Mouse (Mus musculus): ENCODE results near the gene Fkrp.

The Fkrp gene

DNA sequence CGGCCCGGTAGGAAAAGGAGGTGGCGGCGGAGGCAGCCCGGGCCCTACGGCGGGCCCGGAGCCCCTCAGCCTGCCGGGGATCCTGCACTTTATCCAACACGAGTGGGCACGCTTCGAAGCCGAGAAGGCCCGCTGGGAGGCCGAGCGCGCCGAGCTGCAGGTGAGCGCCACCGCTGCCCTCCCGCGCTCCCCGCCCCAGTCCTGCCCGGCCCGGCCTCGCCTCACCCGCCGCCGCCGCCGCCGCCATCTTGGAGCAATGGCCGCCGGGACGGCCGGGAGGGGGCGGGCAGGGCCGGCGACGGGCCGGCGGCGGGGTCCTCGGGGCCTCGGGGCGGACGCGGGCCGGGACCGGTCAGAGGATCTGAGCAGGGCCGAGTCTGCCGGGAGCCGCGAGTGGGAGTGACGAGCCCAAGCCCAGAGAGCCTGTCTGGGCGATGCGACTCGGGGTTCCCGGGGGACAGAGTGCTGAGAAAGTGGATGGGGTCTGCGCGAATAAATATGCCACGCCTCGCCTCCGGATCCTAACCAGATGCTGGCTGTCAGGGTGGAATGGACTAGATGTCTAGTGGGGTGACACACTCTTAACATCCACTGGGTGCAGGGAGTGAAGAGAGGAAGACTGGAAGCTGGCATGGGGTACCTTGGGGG is at the start of gene Fkrp:
TSS of gene Fkrp (minus strand) at position 258 of the 648 bp plus-strand sequence.
- peak; percentile 63 for DNase-seq

GRCm38 (mm10) chr7:16859902-16860651 is 43.5 kb upstream of the Fkrp start:
- peak; percentile 72 for DNase-seq

GRCm38 (mm10) chr7:16858336-16858735 is 41.8 kb upstream of the Fkrp start:
- DNase-seq = no peak

DNA sequence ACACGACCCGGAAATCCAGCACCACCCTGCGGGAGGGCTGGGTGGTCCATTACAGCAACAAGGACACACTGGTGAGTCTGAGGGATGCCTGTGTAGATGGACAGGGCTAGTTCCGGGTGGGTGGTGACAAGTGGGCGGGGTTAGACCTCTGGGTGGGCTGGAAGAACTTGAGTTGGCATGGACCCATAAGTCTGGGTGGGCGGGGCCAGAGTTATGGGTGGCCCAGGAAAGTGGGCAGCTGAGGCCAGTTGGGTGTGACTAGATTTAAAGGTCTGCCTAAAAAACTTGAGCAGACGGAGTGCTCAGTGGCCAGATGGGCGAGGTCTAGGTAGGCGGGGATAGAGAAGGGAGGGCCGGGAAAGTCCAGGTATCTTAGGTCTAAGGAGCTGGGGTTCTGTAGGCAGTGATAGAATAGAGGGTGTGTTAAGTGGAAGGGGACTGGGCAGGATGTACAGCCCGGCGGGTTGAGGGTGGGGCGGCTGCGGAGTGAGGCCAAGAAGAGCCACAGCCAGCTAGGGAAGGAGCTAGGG is 36.8 kb upstream of the Fkrp start:
- no peak for DNase-seq

DNA sequence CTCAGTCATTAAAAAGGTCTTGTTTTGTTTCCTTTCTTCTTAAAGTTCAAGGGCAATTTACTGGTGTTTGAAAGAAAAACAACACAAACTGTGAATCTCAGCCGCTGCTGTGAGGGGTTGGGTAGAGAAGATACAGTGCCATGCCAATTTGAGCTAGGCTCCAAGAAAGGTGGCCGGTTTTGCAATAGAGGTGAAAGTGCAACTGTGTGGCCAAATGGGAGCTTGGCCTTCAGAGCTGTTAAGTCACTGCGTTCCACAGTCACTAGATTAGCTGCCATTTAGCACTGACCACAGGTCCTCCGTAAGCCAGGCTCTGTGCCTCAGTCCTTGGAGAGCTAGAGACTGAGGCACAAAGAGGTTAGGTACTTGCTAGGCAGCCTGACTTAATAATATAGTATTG is 35.1 kb upstream of the Fkrp start:
- DNase-seq = no peak

- DNase-seq = peak; percentile 77
Measured at GRCm38 (mm10) chr7:16848579-16848978, 32.0 kb upstream of the Fkrp start.

DNA sequence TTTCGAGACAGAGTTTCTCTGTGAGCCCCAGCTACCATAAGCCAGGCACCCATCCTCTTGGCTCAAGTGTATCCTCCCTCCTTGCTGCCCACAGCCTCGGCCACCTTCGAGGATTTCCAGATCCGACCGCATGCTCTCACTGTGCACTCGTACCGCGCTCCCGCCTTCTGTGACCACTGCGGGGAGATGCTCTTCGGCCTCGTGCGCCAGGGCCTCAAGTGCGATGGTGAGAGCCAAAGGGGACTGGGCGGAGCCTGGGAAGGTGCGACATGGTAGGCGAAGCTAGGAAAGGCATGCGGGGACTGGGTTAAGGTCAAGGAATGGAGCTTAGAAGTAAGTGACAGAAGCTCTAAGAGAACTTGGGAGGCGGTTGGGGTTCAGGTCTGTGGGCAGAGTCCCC is 31.0 kb upstream of the Fkrp start:
- no peak for DNase-seq

DNA sequence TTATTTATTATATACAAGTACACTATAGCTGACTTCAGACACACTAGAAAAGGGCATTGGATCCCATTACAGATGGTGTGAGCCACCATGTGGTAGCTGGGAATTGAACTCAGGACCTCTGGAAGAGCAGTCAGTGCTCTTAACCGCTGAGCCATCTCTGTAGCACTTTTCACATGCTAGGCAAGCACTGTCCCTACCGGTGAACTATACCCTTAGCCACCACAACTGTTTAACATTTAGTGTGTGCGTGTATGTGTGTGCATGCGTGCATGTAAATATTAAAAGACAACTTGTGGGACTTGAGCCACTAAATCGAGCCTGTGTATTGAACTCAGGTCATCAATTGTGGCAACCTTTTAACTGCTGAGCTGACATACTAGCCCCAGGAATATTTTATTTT is 30.2 kb upstream of the Fkrp start:
- DNase-seq = no peak

GRCm38 (mm10) chr7:16845820-16846167 is 29.3 kb upstream of the Fkrp start:
- DNase-seq = no peak

DNA sequence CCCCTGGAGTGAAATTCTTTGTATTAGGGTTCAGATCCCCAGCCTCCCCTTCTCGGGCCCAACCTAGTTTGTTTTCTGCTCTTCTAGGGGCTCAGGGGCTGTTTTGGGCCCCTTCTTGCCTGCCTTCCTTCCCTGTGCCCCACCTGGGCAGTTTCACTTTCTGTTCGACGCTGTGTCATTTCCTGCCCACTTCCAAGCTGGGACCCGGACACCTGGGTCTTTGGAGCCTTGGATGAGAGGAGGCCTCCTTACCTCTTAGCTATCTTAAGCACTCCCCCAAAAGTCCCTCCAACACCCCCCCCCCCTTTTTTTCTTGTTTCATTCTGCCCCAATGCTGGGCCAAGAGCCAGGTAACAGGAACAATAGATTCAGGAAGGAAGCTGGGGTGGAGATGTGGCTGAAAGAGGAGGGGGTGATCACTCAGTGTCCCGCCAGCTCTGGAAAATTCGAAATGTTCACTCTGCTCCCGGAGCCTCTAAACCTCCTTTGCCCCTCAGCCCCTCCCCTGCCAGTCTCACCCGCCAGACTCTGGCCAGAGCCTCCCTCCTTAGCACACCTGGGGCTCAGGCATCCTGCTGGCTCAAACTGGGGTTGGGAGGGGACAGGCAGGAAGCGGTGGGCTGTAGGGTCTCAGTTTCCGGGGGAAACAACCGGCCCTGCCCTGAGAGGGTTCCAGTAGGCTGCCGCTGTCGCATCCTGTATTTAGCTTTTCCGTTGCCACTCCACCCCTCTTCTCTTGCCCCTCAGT is 28.7 kb upstream of the Fkrp start:
- DNase-seq = no peak

DNA sequence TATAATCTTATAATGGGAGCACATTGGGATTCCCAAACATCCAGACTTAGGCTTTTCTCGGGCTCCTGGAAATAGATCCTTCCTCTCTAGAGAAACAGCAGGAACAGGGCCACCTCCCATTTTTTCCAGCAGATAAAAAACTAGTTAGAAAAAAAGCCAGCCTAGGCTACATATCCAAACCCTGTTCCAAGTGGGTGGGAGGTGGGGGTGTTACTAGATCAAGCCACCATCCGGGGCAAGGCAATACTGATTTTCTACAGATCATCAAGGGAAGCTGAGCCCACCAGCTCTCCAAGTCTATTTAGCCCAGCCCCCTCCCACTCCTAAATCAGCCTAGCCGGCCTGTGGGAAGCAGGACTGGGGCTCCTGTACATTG is 28.2 kb upstream of the Fkrp start:
- no peak for DNase-seq

GRCm38 (mm10) chr7:16843441-16844171 is 27.1 kb upstream of the Fkrp start:
- DNase-seq = no peak

GRCm38 (mm10) chr7:16842645-16843063 is 26.1 kb upstream of the Fkrp start, which contains the start of gene Prkd2:
Prkd2 (plus strand) TSS chr7:16842902.
- peak; percentile 88 for DNase-seq

DNA sequence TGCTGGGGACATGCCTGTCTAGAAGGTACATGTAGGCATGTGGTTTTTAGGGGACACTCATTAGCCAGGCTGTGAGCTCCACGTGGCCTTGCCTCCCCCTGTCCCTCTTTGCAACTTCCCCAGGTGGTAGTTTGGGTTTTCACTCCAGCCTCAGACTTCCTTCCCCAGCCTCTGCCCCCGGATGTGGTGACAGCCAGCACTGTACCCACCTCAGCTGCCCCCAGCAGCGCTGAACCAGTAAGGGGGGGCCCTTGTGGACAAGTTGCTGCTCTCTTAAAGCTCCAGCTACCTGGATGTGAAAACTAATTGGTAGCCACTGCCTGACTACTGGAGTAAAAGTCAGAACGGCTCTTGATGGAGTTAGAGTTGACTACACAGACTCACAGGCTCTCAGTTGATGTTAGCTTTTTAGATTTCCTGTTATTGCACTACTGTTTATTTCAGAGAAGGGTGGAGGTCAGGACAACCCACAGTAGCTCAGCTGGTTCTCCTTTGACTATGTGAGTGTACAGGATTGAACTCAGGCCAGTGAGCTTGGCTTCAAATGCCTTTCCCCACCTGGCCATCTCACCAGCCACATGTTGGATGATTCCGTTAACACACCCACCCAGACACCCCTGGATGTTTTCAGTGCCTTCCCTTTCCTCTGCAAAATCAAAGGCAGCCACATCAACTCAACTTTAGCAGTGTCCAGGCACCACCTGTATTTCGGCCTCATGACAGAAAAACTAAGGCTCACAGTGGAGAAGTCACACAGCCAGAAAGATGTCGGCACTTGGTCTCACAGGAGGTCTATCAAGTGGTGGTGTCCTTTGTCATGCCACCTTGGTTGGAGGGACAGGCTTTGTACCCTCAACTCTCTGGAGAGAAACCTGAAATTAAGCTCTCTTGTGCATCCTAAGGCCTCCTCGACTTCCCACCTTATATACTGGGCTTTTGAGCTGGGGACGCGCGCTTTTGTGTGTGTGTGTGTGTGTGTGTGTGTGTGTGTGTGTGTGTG is 25.3 kb upstream of the Fkrp start:
- no peak for DNase-seq

- DNase-seq = no peak
Measured at GRCm38 (mm10) chr7:16841078-16841477, 24.5 kb upstream of the Fkrp start.

DNA sequence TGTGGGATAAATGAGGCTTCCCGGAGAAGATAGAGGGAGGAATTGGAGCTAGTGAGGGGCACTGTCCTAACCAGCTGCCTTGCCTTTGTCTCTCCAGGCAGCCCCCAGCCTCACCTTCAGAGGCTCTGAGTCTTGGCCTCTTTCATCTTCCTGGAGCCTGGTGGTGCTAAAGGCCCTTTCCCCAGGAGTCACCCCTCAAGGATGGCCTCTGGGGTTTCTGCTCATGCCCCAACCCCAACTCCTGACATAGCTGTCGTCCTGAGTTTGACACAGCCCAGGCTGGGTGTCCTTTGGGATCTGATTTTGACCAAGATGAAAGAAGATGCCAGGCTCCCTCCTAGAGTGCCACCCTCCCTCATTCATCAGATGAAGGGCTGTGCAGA is 23.6 kb upstream of the Fkrp start:
- DNase-seq = no peak

DNA sequence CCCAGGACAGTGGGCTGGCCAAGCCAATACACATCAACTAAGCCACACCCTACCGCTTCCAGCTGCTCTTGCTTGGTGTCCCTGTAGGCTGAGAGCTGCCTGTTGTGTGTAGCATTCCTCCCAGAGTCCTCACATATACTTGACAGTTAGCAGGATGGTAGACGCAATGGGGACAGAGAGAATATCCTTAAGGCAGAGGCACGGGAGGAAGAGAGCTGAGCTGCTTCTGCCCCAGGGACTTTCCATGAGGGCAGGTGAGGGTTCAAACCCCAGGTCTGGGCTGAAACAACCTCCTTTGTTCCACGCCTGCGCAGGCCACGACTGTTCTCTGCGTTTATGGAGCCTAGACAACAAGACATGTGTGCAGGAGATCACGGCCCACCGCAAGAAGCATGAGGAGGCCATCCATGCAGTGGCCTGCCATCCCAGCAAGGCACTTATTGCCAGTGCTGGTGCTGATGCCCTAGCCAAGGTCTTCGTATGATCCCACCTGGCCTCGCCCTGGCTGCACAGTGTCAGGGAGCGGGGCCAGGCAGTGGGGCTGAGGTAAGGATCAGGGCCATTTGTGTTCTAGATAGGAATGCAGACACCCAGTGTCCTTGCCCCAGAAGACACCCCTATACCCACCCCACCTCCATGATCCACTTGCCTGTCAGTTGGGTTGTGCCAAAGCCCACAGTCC is 23.0 kb upstream of the Fkrp start:
- no peak for DNase-seq

DNA sequence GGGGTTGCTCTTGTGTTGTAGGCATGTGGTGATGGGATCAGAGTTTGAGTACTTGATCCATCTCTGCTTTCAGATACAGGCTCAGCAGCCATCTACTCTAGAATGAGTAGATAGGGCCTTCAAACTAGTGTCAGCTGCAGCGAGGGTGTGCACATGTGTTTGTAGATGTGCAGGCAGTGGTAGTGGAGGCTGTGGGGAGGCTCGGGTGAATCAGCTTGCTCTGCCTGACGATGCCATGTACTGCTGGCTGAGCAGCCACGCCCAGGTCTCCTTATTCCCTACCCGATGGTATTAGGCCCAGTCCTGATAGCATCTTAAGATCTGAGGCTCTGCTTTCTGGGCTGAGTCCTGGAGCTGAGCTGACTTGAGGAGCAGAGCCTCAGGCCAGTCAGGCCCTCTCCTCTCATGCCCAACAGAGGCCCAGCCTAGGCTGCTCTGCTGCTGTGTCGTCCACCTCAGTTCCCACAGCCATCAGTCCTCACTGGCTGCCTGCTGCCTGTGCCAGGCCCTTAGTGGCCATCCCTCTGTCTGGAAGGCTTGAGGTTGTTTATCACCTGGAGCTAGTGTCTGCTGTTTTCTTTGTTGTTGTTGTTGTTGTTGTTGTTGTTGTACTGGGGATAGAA is 22.4 kb upstream of the Fkrp start:
- DNase-seq = no peak

DNA sequence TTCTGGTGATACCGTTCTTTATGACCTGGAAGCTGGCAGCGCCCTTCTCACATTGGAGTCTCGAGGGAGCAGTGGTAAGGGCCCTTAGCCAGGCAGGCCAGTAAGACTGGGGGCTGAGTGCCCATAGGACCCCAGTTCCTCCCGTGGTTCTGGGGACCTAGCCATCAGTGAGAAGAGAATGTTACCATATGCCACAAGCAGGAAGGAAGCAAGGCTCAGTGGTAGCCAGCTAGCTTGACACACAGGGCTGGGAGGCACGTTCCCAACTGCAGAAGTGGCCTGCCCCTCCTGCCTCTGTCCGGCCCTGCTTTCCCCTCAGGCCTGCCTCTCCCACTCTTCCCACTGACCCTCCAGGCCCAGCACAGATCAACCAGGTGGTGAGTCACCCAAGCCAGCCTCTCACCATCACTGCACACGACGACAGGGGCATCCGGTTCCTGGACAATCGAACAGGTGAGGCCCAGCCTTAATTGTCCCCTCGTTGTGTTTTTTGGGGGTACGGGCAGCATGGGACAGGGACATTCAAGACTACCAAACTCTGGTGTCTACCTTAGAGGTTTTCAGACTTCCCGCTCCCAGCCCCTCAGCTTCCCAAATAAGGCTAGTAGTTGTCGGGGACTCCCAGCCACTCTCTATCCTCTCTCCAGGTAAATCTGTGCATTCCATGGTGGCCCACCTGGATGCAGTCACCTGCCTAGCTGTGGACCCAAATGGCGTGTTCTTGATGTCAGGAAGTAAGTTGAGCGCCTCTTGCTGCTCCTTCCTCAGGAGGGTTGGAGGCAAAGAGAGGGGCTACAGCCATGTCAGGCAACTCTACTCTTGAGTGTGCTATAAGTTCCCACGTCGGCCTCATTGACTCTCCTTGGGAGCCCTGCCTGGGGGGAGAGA is 21.6 kb upstream of the Fkrp start:
- DNase-seq = no peak

DNA sequence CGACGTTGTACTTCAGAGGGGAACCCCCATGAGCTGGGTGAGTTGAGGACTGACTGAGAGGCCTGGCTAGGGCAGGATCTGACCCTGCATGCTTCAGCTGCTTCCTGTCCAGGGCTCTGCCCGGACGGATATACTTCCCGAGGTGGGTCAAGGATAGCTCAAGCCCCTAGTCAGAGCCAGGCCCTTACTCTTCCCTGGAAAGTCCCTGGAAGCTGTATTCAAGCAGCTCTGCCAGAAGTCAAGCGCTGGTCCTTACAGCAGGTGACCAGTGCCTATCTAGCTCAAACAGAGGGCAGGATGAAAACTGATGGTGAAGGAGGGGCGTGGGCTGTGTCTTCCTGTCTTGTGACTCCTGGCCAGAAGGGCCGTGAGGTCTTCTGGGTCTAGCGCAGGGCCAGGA is 13.9 kb upstream of the Fkrp start:
- DNase-seq = no peak

All from right cerebral cortex, postnatal 4 days (tissue).